Comparison of ENCODE assay signal across 30 mouse cellular contexts in the genomic region with DNA sequence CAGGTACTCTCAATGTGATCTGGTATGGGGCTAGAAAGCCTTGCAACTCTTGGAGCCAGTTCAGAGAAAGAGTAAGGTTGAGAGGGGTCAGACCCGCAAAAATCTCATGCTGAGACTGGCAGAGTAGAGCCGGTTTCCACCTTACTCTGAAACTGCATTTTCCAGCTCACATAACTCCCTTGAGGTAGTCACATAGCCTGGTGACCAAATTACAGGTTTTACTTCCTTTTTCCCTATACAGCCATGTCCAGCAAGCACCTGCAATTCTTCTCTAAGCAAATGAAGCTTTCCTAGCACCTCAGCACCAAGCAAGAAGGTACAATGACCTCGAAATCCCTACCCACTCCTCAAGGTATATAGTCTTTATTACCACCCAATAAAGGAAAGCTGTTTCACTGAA.
"Had no signal": no experiment of that assay in that cellular context is flagged by ENCODE, and none has a peak within 500 bp of the region (broad histone marks: within the 10 kb centered on the region; RNA-seq: fewer than 3 reads in every experiment).

No protein-coding gene starts in this region.

- H3K9me3 ChIP-seq: heart, embryonic 10.5 days; heart, embryonic 12.5 days; heart, embryonic 13.5 days; heart, embryonic 15.5 days; hindbrain, embryonic 10.5 days; hindbrain, embryonic 12.5 days; hindbrain, embryonic 13.5 days; hindbrain, embryonic 15.5 days; intestine, embryonic 15.5 days; kidney, embryonic 15.5 days had no signal

- DNase-seq: heart, postnatal 14 days; heart, postnatal 36 days; heart, postnatal 4 days; kidney, adult 11 months; kidney, adult 2 months; kidney, adult 8-10 months; kidney, adult 9 months; kidney, postnatal 10 days; kidney, postnatal 14 days; kidney, postnatal 25 days; kidney, postnatal 36 days; kidney, postnatal 4 days; layer of hippocampus, adult 9-11 months; layer of hippocampus, postnatal 36 days had no signal

- H3K9ac ChIP-seq: heart, embryonic 12.5 days; heart, embryonic 13.5 days; heart, embryonic 15.5 days; hindbrain, embryonic 12.5 days; hindbrain, embryonic 13.5 days; hindbrain, embryonic 14.5 days; hindbrain, embryonic 15.5 days; intestine, embryonic 15.5 days; kidney, embryonic 15.5 days had no signal

- H3K4me2 ChIP-seq: heart, embryonic 11.5 days; heart, embryonic 12.5 days; heart, embryonic 13.5 days; heart, embryonic 15.5 days; hindbrain, embryonic 12.5 days; hindbrain, embryonic 13.5 days; hindbrain, embryonic 14.5 days; hindbrain, embryonic 15.5 days; intestine, embryonic 15.5 days; kidney, embryonic 15.5 days had no signal

- H3K27ac ChIP-seq: heart, embryonic 10.5 days; heart, embryonic 13.5 days; heart, embryonic 15.5 days; hindbrain, embryonic 10.5 days; hindbrain, embryonic 12.5 days; hindbrain, embryonic 13.5 days; hindbrain, embryonic 14.5 days; hindbrain, embryonic 15.5 days; hindbrain, postnatal 0 days; intestine, embryonic 15.5 days; kidney, embryonic 15.5 days; kidney, postnatal 0 days; layer of hippocampus, adult 2 months; left cerebral cortex, adult 2 months had no signal

- H3K4me1 ChIP-seq: heart, embryonic 10.5 days; heart, embryonic 12.5 days; heart, embryonic 13.5 days; heart, embryonic 15.5 days; hindbrain, embryonic 10.5 days; hindbrain, embryonic 12.5 days; hindbrain, embryonic 13.5 days; hindbrain, embryonic 15.5 days; intestine, embryonic 15.5 days; kidney, embryonic 15.5 days had no signal

- H3K36me3 ChIP-seq: heart, embryonic 10.5 days; heart, embryonic 12.5 days; heart, embryonic 13.5 days; heart, embryonic 15.5 days; hindbrain, embryonic 10.5 days; hindbrain, embryonic 12.5 days; hindbrain, embryonic 13.5 days; hindbrain, embryonic 15.5 days; intestine, embryonic 15.5 days; kidney, embryonic 15.5 days had no signal

- H3K4me3 ChIP-seq: heart, embryonic 10.5 days; heart, embryonic 12.5 days; heart, embryonic 13.5 days; heart, embryonic 15.5 days; hindbrain, embryonic 10.5 days; hindbrain, embryonic 12.5 days; hindbrain, embryonic 13.5 days; hindbrain, embryonic 15.5 days; intestine, embryonic 15.5 days; kidney, embryonic 15.5 days; layer of hippocampus, adult 2 months; left cerebral cortex, adult 2 months had no signal

- H3K27me3 ChIP-seq: heart, embryonic 12.5 days; heart, embryonic 13.5 days; heart, embryonic 15.5 days; hindbrain, embryonic 12.5 days; hindbrain, embryonic 13.5 days; hindbrain, embryonic 15.5 days; intestine, embryonic 15.5 days; kidney, embryonic 15.5 days had no signal
